Mouse (Mus musculus) forebrain, embryonic 14.5 days (tissue): ENCODE results near the gene Rad51b. TPM values are rescaled to one million over a fixed set of nuclear protein-coding genes. Genes with fewer than 3 reads are reported as not detected.

ENCODE experiments used
- ATAC-seq: fragments of 200-750 bp; cut with Nextera tagmentation; 2 replicates; pipeline ENCODE4 v1.8.0; 2017; ENCODE audit warnings: mild to moderate bottlenecking, moderate library complexity
- DNase-seq: peaks from one replicate; pipeline ENCODE4 v3.0.0-alpha.2; 2015; ENCODE audit warnings: low spot score
- H3K27ac ChIP-seq: fragments of 300-500 bp; sonication (generic); 2 replicates; pipeline ENCODE4 v1.5.1; 2014; ENCODE audit warnings: low read depth, mild to moderate bottlenecking, control low read depth, low read length, moderate library complexity
- H3K27me3 ChIP-seq: fragments of 300-500 bp; sonication (generic); replicated peaks from 2 replicates; pipeline ENCODE4 v1.6.1; 2014; ENCODE audit warnings: low read length, control low read depth, mixed read lengths; ENCODE audit not compliant: control insufficient read depth, insufficient read depth
- H3K36me3 ChIP-seq: fragments of 300-500 bp; sonication (generic); 2 replicates; pipeline ENCODE4 v1.6.1; 2014; ENCODE audit warnings: low read length, control low read depth; ENCODE audit not compliant: control insufficient read depth, insufficient read depth
- H3K4me1 ChIP-seq: fragments of 300-500 bp; sonication (generic); 2 replicates; pipeline ENCODE4 v1.6.1; 2014; ENCODE audit warnings: antibody characterized with exemption, low read length, control low read depth; ENCODE audit not compliant: control insufficient read depth, insufficient read depth
- H3K4me2 ChIP-seq: fragments of 300-500 bp; sonication (generic); 2 replicates; pipeline ENCODE4 v1.6.1; 2014; ENCODE audit warnings: mild to moderate bottlenecking, control low read depth, low read length
- H3K4me3 ChIP-seq: fragments of 300-500 bp; sonication (generic); 2 replicates; pipeline ENCODE4 v1.5.1; 2014; ENCODE audit warnings: low read depth, low read length, control low read depth
- H3K9ac ChIP-seq: fragments of 300-500 bp; sonication (generic); 2 replicates; pipeline ENCODE4 v1.6.1; 2014; ENCODE audit warnings: mild to moderate bottlenecking, low read length, control low read depth, moderate library complexity
- H3K9me3 ChIP-seq: fragments of 300-500 bp; sonication (generic); replicated peaks from 2 replicates; pipeline ENCODE4 v1.6.1; 2016; ENCODE audit warnings: low read length, control low read depth, mixed read lengths; ENCODE audit not compliant: control insufficient read depth
- WGBS: fragments of 180-500 bp; shearing (Covaris S2); extraction: QIAGEN DNeasy Blood & Tissue Kit; methylation state at CpG from one replicate; pipeline ENCODE4 v1.1.7; 2014; 5-methylcytosine and 5-hydroxymethylcytosine counted together
- polyA plus RNA-seq: library from polyadenylated mRNA; unstranded; fragments of >200 nt; fragmentation: Nextera tagmentation; extraction: Ambion mirVana; gene quantifications from 2 replicates; pipeline ENCODE4 v1.2.1, GENCODE M21; 2014

The Rad51b gene
- polyA plus RNA-seq, 1 experiment from 2014 or later, result 3.5 TPM

DNA sequence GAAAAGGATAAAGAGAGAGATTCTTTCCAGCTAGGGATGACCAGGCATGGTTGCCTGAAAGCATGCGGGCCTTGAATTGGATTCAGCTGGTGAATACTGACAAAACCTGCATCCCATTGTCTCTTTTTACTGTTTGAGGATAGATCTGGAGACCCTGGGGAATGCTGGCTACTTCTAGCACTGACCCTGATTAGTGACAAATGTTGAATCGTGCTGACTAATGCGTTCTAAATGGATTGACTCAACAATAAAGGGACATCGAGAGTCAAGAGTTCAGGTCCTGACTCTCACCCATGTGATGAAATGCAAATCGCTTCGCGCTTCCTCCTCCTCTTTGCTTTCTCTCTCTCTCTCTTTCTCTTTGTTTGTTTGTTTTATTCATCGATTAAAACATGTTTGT is 515.3 kb downstream of the Rad51b start:
- H3K27ac ChIP-seq, result no peak overlapping the region
- H3K27me3 ChIP-seq, result no peaks in the 10 kb centered on the region
- H3K9ac ChIP-seq, result no peak overlapping the region
- no peak overlapping the region for H3K4me3 ChIP-seq
- ATAC-seq (no peak), DNase-seq (no peak)
- no peak overlapping the region for H3K4me2 ChIP-seq
- no peaks in the 10 kb centered on the region for H3K36me3 ChIP-seq
- H3K9me3 ChIP-seq, result no peaks in the 10 kb centered on the region
- H3K4me1 ChIP-seq, result peaks cover 19% of the 10 kb centered on the region
- 46% methylated on average over 8 of the region's 8 CpGs for WGBS

DNA sequence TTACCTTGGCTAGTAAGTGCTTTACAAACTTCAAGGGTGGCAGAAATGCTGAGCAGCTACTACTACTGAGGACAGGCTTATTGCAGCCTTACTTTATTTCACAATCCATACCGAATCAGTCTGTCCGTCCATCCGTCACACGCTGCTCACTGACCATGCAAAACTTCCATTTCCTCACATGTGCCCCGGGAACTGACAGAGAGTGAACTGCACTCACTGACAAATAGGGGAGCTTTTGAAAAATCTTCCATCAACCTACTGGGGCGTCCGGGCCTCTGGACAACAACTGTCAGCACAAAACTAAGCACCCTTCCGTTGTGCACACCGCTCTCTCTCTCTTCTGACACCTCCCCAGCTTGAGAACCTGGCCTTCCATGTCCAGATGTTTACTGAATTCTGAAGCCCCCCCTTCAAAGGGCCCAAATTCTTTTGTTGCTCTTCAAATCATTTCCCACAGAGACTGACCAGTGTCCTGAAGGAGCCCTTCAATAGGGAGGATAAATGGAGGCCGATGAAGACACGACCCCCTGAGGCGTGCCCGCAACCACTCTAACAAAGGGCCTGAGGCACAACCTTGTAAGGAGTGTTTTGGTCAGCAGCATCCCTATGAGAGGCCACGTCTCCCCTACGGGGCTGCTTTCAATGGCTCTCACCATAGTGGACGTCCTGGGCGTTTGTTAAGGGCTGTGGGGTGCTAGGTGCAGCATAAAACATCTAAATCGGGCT is 515.9 kb downstream of the Rad51b start:
- Histone ChIP-seq H3K27me3 (no peaks in the 10 kb centered on the region), H3K9me3 (no peaks in the 10 kb centered on the region), H3K4me2 (no peak overlapping the region), H3K4me3 (no peak overlapping the region), H3K9ac (no peak overlapping the region), H3K27ac (no peak overlapping the region), H3K4me1 (peaks cover 17% of the 10 kb centered on the region), H3K36me3 (no peaks in the 10 kb centered on the region)
- ATAC-seq (no peak; the same call in 1 of the 2 replicates), DNase-seq (no peak)
- 27% methylated on average over 18 of the region's 18 CpGs for WGBS

DNA sequence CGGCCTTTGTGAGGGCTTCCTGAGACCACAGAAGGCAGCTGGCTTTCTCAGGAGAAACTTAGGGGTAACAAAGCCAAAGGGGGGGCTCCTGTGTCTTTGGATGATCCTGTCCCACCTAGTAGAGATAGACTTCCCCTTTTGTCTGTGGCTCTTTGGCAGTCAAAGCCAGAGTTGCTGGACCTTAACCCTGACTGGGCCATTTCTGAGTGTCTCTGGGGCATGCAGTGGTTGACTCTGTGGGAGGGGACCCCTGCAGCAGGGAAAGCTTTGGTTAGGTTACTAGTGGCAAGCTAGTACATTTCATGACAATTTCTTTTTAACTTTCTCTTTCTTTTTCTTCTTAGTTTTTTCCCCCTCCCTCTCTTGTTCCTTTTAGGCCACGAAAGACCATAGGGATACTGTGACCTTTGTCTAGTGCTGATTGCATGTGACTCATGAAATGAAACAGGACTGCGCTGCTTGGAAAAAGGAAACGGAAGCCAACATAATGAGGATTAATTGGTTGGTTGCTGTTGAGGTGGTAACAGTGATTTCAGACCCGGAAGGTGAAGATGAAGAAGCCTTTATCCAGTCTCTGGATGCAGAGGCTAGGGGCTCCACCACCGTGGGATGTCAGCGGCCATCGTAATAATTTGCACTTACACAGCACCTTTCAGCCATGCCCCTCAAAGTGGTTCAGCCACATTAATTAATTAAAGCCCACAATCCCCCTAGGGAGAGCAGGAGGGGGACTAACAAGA is 516.7 kb downstream of the Rad51b start:
- no peaks in the 10 kb centered on the region for H3K9me3 ChIP-seq
- H3K9ac ChIP-seq, result no peak overlapping the region
- peak overlapping the region; percentile 28 for H3K4me2 ChIP-seq
- H3K27ac ChIP-seq, result 0 out of 2 replicates have a peak overlapping the region, but pooled peaks have one; percentile 10
- 12% methylated on average over 8 of the region's 8 CpGs for WGBS
- no peak overlapping the region for H3K4me3 ChIP-seq
- H3K27me3 ChIP-seq, result no peaks in the 10 kb centered on the region
- no peaks in the 10 kb centered on the region for H3K36me3 ChIP-seq
- ATAC-seq, result peak; percentile 40; the same call in 1 of the 2 replicates
- DNase-seq, result no peak
- H3K4me1 ChIP-seq, result peaks cover 17% of the 10 kb centered on the region

DNA sequence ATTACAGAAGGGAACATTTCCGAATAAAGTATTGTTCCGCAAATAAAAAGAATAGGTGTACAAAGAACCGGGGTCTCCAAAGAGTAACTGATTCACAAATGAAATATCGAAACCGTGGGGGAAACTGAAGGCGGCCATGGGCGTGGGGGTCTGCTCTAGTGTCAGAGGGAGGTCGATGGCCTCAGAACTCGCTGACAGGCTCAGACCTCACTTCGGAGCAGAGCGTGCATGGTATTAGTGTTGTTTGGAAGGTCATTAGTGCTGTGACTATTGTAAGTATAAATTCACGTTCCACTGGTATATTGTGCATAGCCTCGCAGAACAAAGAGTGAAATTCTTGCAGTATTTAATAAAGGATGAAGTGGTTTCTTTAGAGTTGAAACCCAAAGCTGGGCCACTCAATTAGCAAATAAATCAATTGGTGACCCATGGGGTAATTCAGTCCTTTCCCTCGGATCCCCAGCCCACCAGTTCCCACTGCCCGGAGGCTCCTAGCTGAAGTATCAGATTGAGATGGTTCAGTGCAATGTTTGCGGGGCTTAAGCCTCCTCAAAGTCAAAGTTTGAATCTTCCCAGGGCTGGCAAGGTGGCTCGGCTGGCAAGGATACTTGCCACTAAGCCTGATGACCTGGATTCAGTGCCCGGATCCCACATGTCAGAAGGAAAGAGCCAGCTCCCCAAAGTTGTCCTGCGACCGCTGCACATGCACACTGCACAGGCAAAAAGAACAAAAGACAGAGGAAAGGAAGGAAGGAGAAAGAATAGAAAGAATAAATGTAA is 517.4 kb downstream of the Rad51b start:
- 14% methylated on average over 20 of the region's 20 CpGs for WGBS
- no peak overlapping the region for H3K27ac ChIP-seq
- peak overlapping the region; percentile 28 for H3K4me2 ChIP-seq
- no peaks in the 10 kb centered on the region for H3K36me3 ChIP-seq
- H3K4me3 ChIP-seq, result no peak overlapping the region
- no peak for DNase-seq
- no peaks in the 10 kb centered on the region for H3K27me3 ChIP-seq
- no peak overlapping the region for H3K9ac ChIP-seq
- peak; percentile 44; the same call in 1 of the 2 replicates for ATAC-seq
- H3K4me1 ChIP-seq, result peaks cover 17% of the 10 kb centered on the region
- H3K9me3 ChIP-seq, result no peaks in the 10 kb centered on the region

DNA sequence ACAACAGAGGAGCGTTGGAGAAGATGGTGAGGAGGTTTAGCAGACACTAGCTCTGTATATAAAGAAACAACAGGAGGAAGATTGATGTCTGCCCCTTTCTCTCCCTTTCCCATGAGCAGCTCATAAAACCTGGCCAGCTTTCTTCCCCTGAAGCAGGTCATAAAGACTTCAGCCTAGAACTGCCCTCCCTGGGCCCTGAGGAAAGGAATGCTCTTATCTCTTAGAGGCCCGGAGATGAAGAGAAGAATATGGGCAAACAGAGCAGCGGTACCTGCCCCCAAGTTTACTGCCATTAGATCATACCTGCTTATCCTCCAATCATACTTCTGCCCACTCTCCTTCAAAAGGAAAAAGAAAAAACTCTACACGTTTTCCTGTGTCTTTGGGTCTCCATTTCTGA is 519.2 kb downstream of the Rad51b start:
- Histone ChIP-seq H3K9me3 (no peaks in the 10 kb centered on the region), H3K36me3 (no peaks in the 10 kb centered on the region), H3K9ac (no peak overlapping the region), H3K4me1 (peaks cover 17% of the 10 kb centered on the region), H3K27ac (no peak overlapping the region), H3K4me2 (no peak overlapping the region), H3K27me3 (no peaks in the 10 kb centered on the region), H3K4me3 (no peak overlapping the region)
- 92% methylated on average over 4 of the region's 4 CpGs for WGBS
- DNase-seq (no peak), ATAC-seq (no peak)

DNA sequence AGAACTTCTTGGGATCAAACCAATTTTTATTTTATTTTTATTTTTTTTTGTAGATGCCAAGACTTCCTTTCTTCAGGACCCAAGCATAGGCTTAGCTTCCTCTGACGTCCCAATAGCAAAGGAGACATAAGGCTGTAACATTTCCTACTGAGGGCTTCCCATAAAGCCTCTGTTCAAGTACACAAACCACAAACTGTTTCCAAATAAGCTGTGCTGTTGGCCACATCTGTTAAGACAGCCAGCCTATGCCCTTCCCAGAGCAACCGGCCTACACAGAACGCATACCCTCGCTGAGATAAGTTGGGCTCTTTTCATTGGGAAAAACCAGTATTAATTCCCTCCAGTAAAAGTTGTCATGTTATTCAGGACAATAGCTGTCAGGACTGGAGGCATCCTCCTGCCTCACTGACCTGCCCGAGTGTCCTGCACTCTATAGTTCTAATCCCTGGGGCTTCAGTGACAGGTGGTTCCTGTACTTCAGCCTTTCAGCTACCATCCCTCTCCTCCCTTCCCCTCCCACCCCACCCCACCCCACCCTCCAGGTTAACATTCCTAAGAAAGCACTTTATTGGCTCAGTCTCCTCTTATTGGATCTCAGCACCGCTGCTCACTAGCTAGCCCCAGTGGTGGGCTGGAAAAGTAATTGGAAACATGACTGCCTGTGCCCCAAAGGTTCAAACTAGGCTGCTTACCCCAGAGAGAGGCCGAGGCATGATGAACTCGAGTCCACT is 523.3 kb downstream of the Rad51b start:
- ATAC-seq (no peak), DNase-seq (no peak)
- Histone ChIP-seq H3K9me3 (no peaks in the 10 kb centered on the region), H3K36me3 (no peaks in the 10 kb centered on the region), H3K27me3 (no peaks in the 10 kb centered on the region), H3K4me1 (no peaks in the 10 kb centered on the region), H3K4me3 (no peak overlapping the region), H3K27ac (no peak overlapping the region), H3K9ac (no peak overlapping the region), H3K4me2 (no peak overlapping the region)
- WGBS, result 75% methylated on average over 8 of the region's 8 CpGs

DNA sequence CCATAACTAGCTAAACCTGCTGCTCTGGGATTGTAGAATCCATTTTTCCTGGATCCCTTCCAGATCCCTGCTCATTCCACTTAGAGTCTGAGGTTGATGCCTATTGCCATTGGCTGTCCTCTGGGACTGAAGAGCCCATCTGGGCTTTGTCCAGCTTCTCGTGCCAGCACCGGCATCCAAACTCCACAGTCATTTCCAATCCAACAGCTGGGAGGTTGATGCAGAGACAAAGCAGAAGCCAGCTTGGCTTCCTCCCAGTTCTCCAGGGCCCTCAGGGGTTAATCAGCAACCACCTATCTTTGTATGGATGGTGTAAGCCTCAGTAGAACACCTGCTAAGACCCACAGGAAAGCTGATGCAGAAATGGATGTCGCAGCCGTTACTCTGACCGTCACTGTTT is 524.8 kb downstream of the Rad51b start:
- ATAC-seq, result no peak
- Histone ChIP-seq H3K36me3 (no peaks in the 10 kb centered on the region), H3K4me1 (peaks cover 6% of the 10 kb centered on the region; the same call in 1 of the 2 replicates), H3K4me2 (no peak overlapping the region), H3K9ac (no peak overlapping the region), H3K27ac (no peak overlapping the region), H3K27me3 (no peaks in the 10 kb centered on the region), H3K9me3 (no peaks in the 10 kb centered on the region), H3K4me3 (no peak overlapping the region)
- 75% methylated on average over 5 of the region's 5 CpGs for WGBS
- DNase-seq, result peak; percentile 38

DNA sequence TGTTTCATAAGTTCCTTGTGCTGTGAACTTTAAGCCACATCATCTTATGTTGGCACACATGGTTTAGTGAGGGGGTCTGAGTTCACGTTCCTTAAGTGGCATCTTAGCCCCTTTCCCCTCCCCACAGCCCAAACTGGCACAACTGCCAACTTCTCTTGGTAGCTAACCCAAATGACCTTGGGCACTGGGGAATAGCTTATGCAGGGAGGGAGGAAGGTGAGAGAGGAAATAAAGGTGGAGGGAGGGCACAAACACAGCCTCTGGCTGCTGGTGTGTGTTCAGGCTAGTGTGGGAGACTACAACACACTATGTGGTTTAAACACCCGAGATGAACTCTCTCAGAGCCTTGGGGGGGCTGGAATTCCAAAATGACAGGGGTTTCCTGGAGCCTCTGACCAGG is 525.3 kb downstream of the Rad51b start:
- H3K36me3 ChIP-seq, result no peaks in the 10 kb centered on the region
- no peaks in the 10 kb centered on the region for H3K27me3 ChIP-seq
- H3K4me2 ChIP-seq, result no peak overlapping the region
- peaks cover 6% of the 10 kb centered on the region; the same call in 1 of the 2 replicates for H3K4me1 ChIP-seq
- WGBS, result 81% methylated on average over 2 of the region's 2 CpGs
- H3K4me3 ChIP-seq, result no peak overlapping the region
- no peaks in the 10 kb centered on the region for H3K9me3 ChIP-seq
- DNase-seq (no peak), ATAC-seq (no peak)
- no peak overlapping the region for H3K27ac ChIP-seq
- H3K9ac ChIP-seq, result no peak overlapping the region
